Mouse (Mus musculus) heart, embryonic 13.5 days (tissue): ENCODE measurements around the gene Tob1. TPM values are rescaled to one million over a fixed set of nuclear protein-coding genes. Genes with fewer than 3 reads are reported as not detected.

Source experiments
- ATAC-seq: fragments of 200-750 bp; cut with Nextera tagmentation; 2 replicates; pipeline ENCODE4 v1.8.0; 2017; ENCODE audit warnings: moderate TSS enrichment; ENCODE audit not compliant: insufficient number of reproducible peaks, low FRiP score, low TSS enrichment; ENCODE audit errors: extremely low read depth
- H3K27ac ChIP-seq: fragments of 300-500 bp; sonication (generic); replicated peaks from 2 replicates; pipeline ENCODE4 v1.5.1; 2015; ENCODE audit warnings: moderate library complexity, mild to moderate bottlenecking, inconsistent platforms
- H3K27me3 ChIP-seq: fragments of 300-500 bp; sonication (generic); replicated peaks from 2 replicates; pipeline ENCODE4 v1.6.1; 2015; ENCODE audit warnings: mild to moderate bottlenecking, inconsistent platforms
- H3K36me3 ChIP-seq: fragments of 300-500 bp; sonication (generic); 2 replicates; pipeline ENCODE4 v1.6.1; 2015; ENCODE audit warnings: mild to moderate bottlenecking, inconsistent platforms
- H3K4me1 ChIP-seq: fragments of 300-500 bp; sonication (generic); 2 replicates; pipeline ENCODE4 v1.6.1; 2015; ENCODE audit warnings: inconsistent platforms
- H3K4me2 ChIP-seq: fragments of 300-500 bp; sonication (generic); 2 replicates; pipeline ENCODE4 v1.6.1; 2015; ENCODE audit warnings: inconsistent platforms, mild to moderate bottlenecking, moderate library complexity
- H3K4me3 ChIP-seq: fragments of 300-500 bp; sonication (generic); 2 replicates; pipeline ENCODE4 v1.5.1; 2015; ENCODE audit warnings: moderate library complexity, mild to moderate bottlenecking, inconsistent platforms
- H3K9ac ChIP-seq: fragments of 300-500 bp; sonication (generic); 2 replicates; pipeline ENCODE4 v1.6.1; 2015; ENCODE audit warnings: inconsistent platforms, mild to moderate bottlenecking, moderate library complexity
- H3K9me3 ChIP-seq: fragments of 300-500 bp; sonication (generic); 2 replicates; pipeline ENCODE4 v1.6.1; 2016; ENCODE audit warnings: inconsistent platforms
- WGBS: fragments of 180-500 bp; shearing (Covaris S2); methylation state at CpG from one replicate; pipeline ENCODE4 v1.1.7; 2015; ENCODE audit warnings: mixed read lengths; 5-methylcytosine and 5-hydroxymethylcytosine counted together
- polyA plus RNA-seq: library from polyadenylated mRNA; unstranded; fragments of >200 nt; fragmentation: Nextera tagmentation; extraction: Ambion mirVana; gene quantifications from 2 replicates; pipeline ENCODE4 v1.2.1, GENCODE M21; 2015

Tob1 gene
- polyA plus RNA-seq, 1 experiment from 2014 or later = 26.1 TPM

DNA sequence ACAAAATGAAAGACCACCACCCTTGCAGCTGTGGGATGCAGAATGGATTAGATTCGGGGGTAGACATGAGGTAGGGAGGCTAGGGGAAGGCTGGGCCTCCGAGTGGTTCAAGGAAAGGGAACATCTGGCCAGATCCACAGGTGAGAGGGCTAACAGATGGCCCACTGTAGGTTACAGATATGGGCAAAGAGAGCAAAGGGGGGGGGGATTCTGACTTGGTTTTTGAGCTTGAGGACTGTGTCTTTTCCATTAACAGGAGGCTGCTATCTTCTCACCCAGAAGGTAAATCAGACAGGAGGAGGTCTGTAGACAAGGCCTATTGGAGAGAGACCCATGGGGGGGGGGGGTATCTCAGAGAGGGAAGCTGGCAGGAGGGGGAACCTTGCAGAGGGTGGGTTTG is 11.5 kb upstream of the Tob1 start:
- no peak overlapping the region for H3K9ac ChIP-seq
- H3K4me2 ChIP-seq = no peak overlapping the region
- H3K4me1 ChIP-seq = peaks cover 11% of the 10 kb centered on the region
- no peaks in the 10 kb centered on the region for H3K9me3 ChIP-seq
- no peak for ATAC-seq
- H3K27me3 ChIP-seq = no peaks in the 10 kb centered on the region
- no peak overlapping the region for H3K4me3 ChIP-seq
- H3K36me3 ChIP-seq = no peaks in the 10 kb centered on the region
- H3K27ac ChIP-seq = no peak overlapping the region
- 63% methylated on average over 2 of the region's 2 CpGs for WGBS

DNA sequence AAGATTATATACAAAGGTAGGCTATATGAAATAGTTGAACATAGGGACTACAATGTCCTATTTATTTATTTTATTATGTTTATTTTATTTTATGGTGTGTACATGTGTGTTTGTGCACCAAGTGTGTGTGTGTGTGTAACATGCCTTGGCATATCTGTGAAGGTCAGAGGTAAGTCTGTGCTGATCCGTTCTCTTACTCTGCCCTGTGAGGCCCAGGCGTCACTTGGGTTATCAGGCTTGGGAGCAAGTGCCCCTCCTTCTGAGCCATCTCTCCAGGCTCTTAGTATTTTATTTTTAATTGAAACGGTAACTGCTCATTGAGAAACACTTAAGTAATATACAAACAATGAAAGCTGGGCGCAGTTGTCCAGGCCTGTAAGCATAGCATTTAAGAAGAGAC is 10.8 kb upstream of the Tob1 start:
- H3K27me3 ChIP-seq = no peaks in the 10 kb centered on the region
- H3K36me3 ChIP-seq = no peaks in the 10 kb centered on the region
- no peak overlapping the region for H3K4me2 ChIP-seq
- WGBS = 51% methylated on average over 4 of the region's 4 CpGs
- no peak overlapping the region for H3K4me3 ChIP-seq
- peaks cover 11% of the 10 kb centered on the region for H3K4me1 ChIP-seq
- ATAC-seq = no peak
- no peaks in the 10 kb centered on the region for H3K9me3 ChIP-seq
- no peak overlapping the region for H3K9ac ChIP-seq
- H3K27ac ChIP-seq = no peak overlapping the region

DNA sequence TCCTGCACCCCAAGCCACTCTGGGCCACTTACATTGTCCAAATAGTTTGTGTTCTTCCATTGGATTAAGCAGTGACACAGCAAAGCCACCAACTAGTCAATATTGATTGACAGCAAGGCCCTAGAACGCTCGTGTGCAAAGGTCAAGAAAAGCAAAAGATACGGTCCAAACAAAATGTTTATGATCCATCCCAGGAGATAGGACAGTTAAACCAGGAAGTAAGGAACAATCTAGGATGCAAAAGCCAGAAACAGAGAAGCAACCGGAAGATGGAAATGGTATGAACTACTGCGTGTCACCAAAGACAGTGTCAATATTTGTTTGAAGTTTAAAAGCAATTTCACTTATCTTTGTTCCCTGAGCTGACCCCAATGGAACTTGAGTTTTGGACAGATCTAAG is 9.1 kb upstream of the Tob1 start:
- Histone ChIP-seq H3K36me3 (no peaks in the 10 kb centered on the region), H3K4me2 (no peak overlapping the region), H3K27me3 (no peaks in the 10 kb centered on the region), H3K9ac (no peak overlapping the region), H3K4me3 (no peak overlapping the region), H3K4me1 (peaks cover 12% of the 10 kb centered on the region), H3K27ac (no peak overlapping the region), H3K9me3 (no peaks in the 10 kb centered on the region)
- ATAC-seq = no peak
- WGBS = 78% methylated on average over 5 of the region's 5 CpGs

DNA sequence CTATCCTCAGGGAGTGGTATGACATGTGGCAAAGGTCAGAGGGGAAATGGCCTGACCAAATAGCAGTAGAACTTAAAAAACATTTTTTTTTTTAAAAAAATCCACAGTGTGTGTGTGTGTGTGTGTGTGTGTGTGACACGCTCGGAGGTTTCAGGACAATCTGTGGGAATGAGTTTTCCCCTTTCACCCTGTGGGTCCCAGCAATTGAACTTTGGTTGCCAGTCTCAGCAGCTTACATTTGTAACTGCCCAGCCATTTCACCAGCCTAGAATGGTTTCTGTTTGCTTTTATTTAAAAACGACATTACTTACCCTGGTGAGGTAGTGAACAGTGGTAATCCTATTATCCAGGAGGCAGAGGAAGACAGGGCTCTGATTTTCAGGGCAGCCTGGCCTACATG is 8.2 kb upstream of the Tob1 start:
- no peak overlapping the region for H3K4me2 ChIP-seq
- H3K9me3 ChIP-seq = no peaks in the 10 kb centered on the region
- no peak overlapping the region for H3K4me3 ChIP-seq
- H3K9ac ChIP-seq = no peak overlapping the region
- peaks cover 12% of the 10 kb centered on the region for H3K4me1 ChIP-seq
- WGBS = 73% methylated on average over 3 of the region's 3 CpGs
- no peak for ATAC-seq
- H3K36me3 ChIP-seq = no peaks in the 10 kb centered on the region
- no peaks in the 10 kb centered on the region for H3K27me3 ChIP-seq
- no peak overlapping the region for H3K27ac ChIP-seq

DNA sequence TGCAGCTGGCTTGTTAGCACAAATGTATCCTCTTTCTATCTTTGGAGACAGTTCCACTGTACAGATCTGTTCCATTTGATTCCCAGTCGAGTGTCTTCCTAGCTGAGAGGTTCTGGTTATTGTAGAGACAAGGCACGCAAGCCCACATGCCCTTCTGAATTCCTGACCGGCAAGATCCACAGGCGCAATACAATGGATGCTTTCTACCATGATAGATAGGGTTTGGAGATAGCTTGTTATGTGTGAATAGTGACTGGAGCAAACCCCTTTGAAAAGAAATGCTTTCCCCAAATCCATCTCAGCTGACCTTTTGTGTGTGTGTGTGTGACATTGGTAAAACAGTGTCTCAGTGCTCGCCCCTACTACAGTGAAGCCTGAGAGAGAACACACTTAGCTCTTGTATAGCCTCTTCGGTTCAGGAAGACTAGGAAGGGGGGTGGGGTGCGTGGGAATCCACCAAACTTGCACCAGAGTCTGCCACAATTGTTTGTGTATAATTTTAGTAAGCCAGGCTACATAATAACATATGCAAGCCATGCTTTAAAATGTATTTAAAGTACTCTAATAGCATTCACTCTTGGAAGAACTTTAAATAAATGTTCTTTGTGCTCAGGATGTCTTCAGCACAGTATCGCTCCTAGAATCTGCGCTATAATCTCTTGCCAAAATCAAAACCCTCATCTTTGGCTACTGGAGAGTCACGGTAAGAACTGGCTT is 4.7 kb upstream of the Tob1 start:
- no peak overlapping the region for H3K9ac ChIP-seq
- no peaks in the 10 kb centered on the region for H3K27me3 ChIP-seq
- H3K4me3 ChIP-seq = no peak overlapping the region
- H3K27ac ChIP-seq = no peak overlapping the region
- 64% methylated on average over 10 of the region's 10 CpGs for WGBS
- no peaks in the 10 kb centered on the region for H3K9me3 ChIP-seq
- H3K4me1 ChIP-seq = peaks cover 14% of the 10 kb centered on the region
- H3K4me2 ChIP-seq = no peak overlapping the region
- no peak for ATAC-seq
- no peaks in the 10 kb centered on the region for H3K36me3 ChIP-seq

DNA sequence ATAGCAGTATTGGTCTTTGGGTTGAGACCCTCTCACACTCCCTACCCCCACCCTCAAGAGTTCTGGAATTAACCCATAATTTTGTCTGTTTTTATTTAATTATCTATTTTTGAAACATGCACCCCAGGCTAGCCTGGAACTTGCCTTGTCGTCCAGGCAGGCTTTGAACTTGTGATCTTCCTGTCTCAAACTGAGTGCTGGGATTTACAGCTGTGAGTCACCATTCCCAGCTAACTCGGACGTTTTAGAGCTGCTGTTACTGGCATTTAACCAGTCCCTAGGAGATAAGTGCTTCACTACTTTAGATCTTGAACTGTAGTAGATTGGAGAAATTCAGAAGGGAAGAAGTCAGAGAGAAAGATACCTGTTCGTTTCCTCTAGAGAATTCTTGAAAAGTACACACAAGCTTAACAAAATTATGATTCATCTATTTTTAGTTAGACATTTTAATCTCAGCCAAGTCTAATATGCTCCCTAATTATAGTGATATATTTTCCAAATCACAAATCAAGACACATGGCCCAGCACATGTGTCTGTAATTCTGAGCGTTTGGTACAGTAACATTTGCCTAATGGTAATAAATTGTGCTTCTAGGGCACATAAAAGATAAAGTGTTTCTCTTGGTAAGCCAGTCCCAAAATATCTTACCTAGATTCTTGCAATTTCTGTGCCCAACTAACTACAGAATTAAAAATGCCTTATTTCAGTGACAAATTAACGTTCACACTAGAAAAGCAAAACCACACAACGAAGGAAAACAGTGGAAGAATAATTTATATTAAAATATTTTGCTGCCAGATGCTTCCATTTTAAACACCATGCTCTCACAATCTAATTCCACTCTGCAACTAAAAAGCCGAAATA is 2.2 kb upstream of the Tob1 start:
- Histone ChIP-seq H3K4me1 (peaks cover 29% of the 10 kb centered on the region), H3K9me3 (no peaks in the 10 kb centered on the region), H3K4me2 (peak overlapping the region; percentile 99), H3K27me3 (no peaks in the 10 kb centered on the region), H3K27ac (peak overlapping the region; percentile 100), H3K4me3 (peak overlapping the region; percentile 98), H3K9ac (no peak overlapping the region), H3K36me3 (peaks cover 6% of the 10 kb centered on the region)
- 41% methylated on average over 8 of the region's 8 CpGs for WGBS
- ATAC-seq = no peak

DNA sequence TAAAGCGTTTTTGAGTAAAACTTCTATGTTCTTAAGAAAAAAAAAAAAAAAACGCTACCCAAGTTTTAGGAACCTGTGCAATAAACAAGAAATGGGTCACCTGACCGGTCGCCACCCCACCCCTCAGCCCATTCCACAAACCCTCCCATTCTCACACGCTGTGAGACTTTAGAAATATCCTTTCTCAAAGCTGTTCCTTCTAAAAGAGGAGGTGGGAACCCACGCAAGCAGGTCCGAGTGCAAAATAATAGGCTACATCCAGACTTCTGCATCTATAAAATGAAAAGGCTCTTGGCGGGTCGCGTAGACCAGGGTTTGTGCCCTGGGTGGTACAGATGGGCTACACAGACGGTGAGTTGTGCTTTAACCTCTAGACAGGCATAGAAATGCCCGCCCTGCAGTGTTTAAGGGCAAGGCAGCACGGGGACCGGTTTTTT is 1.5 kb upstream of the Tob1 start:
- Histone ChIP-seq H3K4me3 (peak overlapping the region; percentile 98), H3K9ac (peak overlapping the region; percentile 80), H3K9me3 (no peaks in the 10 kb centered on the region), H3K27me3 (no peaks in the 10 kb centered on the region), H3K27ac (peak overlapping the region; percentile 100), H3K4me1 (peaks cover 35% of the 10 kb centered on the region), H3K36me3 (peaks cover 13% of the 10 kb centered on the region), H3K4me2 (peak overlapping the region; percentile 99)
- WGBS = 2% methylated on average over 14 of the region's 14 CpGs
- no peak for ATAC-seq

DNA sequence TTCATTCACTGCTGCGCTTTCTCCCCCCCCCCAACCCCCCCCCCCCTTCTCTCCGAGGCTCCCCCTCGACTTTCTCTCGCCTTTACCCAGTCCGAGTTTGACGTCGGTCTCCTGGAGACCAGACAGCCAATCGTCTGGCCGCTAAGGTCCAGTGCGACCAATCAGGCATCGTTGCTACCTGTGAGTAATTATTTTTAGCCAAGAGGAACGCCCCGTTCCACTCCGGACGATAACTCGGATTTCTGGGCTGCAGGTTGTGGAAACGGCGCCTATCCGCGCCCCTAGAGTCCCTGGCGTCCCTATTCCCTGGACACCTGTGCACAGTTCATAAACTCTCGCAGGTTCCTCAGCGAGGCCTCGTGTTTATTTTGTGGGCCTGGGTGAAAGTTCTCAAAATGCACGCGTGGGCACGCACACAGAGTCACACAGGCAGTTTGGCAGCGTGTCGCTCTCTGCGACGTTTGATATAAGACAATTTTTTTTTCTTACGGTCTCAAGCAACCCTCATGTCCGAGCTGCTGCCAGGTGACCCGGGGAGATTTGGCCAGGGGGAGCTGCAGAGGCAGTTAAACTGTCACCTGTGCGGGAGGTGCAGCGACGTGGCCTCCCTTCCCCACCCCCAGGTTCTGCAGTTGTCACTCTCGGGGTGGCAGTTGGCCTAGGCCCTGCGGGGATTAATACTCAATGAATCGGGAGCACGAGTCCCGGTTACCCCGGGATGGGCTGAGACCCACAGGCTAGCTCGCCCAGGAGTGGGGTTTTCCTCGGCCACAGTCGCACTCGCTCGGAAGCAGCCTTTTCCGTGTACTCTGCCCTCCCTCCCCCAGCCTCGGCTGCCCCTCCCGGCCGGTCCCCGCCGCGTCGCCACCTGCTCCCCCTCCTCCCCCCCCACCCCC is 815 bp upstream of the Tob1 start:
- H3K4me1 ChIP-seq = peaks cover 35% of the 10 kb centered on the region
- peak overlapping the region; percentile 99 for H3K4me2 ChIP-seq
- peak overlapping the region; percentile 84 for H3K9ac ChIP-seq
- H3K36me3 ChIP-seq = peaks cover 14% of the 10 kb centered on the region
- peak; percentile 68 for ATAC-seq
- peak overlapping the region; percentile 100 for H3K27ac ChIP-seq
- WGBS = under 1% methylated on average over 52 of the region's 56 CpGs
- H3K4me3 ChIP-seq = peak overlapping the region; percentile 98
- no peaks in the 10 kb centered on the region for H3K9me3 ChIP-seq
- no peaks in the 10 kb centered on the region for H3K27me3 ChIP-seq

DNA sequence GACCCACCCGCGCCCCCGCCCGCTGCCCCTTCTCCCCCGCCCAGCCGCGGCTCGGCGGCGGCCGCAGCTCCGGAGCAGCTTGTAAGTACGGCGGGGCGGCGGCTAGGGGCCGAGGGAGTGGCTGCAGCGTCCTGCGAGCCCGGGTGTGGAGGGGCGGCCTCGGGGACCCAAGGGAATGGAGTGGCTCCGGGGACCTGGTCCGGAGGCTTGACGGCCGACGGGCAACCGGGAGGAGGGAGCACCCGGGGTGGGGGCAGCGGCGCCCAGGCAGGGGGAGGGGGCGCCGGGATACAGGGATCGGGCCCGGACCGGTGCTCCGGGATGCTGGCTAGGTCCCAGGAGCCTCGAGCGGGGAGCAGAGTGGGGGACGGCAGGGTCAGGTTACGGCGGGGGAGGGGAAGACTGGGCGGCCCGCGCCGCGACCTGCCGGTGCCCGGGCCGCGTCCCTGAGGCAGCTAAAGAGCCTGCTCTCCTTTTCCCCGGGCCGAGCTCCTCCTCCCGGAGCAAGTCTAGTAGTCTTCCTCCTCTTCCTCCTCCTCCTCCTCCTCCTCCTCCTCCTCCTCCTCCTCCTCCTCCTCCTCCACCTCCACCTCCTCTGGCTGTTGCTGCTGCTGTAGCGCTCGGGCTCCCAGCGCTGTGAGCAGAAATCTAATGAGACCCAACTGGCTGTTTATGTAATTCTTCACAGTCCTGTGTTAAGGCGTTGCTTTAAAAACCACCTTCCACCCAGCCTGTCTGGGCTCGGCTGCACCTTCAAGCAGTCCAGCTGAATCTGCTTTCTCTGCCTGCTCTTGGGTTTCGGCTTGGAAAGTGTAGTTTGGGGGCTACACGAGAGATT is 616 bp downstream of the Tob1 start:
- Histone ChIP-seq H3K9me3 (no peaks in the 10 kb centered on the region), H3K27me3 (no peaks in the 10 kb centered on the region), H3K27ac (peak overlapping the region; percentile 98), H3K9ac (peak overlapping the region; percentile 100), H3K4me1 (peaks cover 44% of the 10 kb centered on the region), H3K36me3 (peaks cover 18% of the 10 kb centered on the region), H3K4me3 (peak overlapping the region; percentile 98), H3K4me2 (peak overlapping the region; percentile 82)
- ATAC-seq = peak; percentile 3; the same call in 1 of the 2 replicates
- WGBS = under 1% methylated on average over 49 of the region's 61 CpGs

DNA sequence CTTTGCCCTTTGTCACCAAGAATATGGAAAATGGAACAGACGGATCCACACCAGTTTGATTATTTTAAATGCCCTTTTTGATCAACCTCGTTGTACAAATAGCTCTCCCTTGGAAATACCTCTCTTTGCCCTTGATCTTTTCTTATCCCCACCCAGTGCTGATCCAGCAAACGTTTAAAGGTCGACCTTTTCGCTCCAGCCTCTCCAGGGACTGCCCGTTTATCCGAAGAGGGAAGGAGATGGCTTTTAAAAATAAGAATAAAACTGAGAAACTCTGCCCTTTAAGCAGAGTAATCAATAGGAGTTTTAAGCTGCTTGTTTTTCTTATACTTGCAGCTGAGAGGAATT is 1.2 kb downstream of the Tob1 start:
- Histone ChIP-seq H3K9ac (peak overlapping the region; percentile 100), H3K27ac (peak overlapping the region; percentile 98), H3K27me3 (no peaks in the 10 kb centered on the region), H3K4me3 (peak overlapping the region; percentile 98), H3K36me3 (peaks cover 18% of the 10 kb centered on the region), H3K4me1 (peaks cover 48% of the 10 kb centered on the region), H3K9me3 (no peaks in the 10 kb centered on the region), H3K4me2 (peak overlapping the region; percentile 82)
- no peak for ATAC-seq
- 2% methylated on average over 7 of the region's 7 CpGs for WGBS
